Mouse (Mus musculus) lung, adult 2 months (tissue): ENCODE results near the gene 1700020L24Rik. TPM values are rescaled to one million over a fixed set of nuclear protein-coding genes. Genes with fewer than 3 reads are reported as not detected.
A peak's percentile ranks its signal among the peaks of the same experiment; 100 is the strongest.

Source experiments
- DNase-seq: peaks from one replicate; pipeline ENCODE4 v3.0.0; 2022
- H3K4me1 ChIP-seq: fragments of 200-500 bp; 2 replicates; pipeline ENCODE4 v1.6.1; 2011; ENCODE audit warnings: low read length; ENCODE audit not compliant: control insufficient read depth, insufficient read depth
- H3K4me3 ChIP-seq: fragments of 200-500 bp; replicated peaks from 2 replicates; pipeline ENCODE3; 2011; ENCODE audit warnings: low read depth, mild to moderate bottlenecking, control low read depth, low read length; ENCODE audit errors: extremely low read depth
- CTCF ChIP-seq: fragments of 200-500 bp; IDR thresholded peaks from 2 replicates; pipeline ENCODE4 v1.5.1; 2011; ENCODE audit warnings: mild to moderate bottlenecking, low read length, control low read depth; ENCODE audit not compliant: insufficient read depth
- POLR2A ChIP-seq: fragments of 200-500 bp; IDR thresholded peaks from 2 replicates; pipeline ENCODE4 v1.6.1; 2011; ENCODE audit warnings: low read depth, mild to moderate bottlenecking, control low read depth, low read length, borderline replicate concordance; ENCODE audit errors: extremely low read depth
- WGBS: fragments of 180-500 bp; shearing (Covaris S2); methylation state at CpG from one replicate; pipeline ENCODE4 v1.1.7; 2018; 5-methylcytosine and 5-hydroxymethylcytosine counted together
- polyA plus RNA-seq: library from polyadenylated mRNA; depleted of rRNA; stranded (reverse); fragments of >200 nt; gene quantifications from 2 replicates; pipeline ENCODE4 v1.2.3, GENCODE M21; 2012

The 1700020L24Rik gene
- polyA plus RNA-seq, 1 experiment: not detected

GRCm38 (mm10) chr11:83409792-83410291 lies 27.6 kb upstream of the 1700020L24Rik start:
- peaks cover 3% of the 10 kb centered on the region for H3K4me1 ChIP-seq
- no peak for DNase-seq
- WGBS: 3% methylated on average over 27 of the region's 40 CpGs
- H3K4me3 ChIP-seq: no peak overlapping the region
- TF ChIP-seq POLR2A (no peak), CTCF (no peak)

GRCm38 (mm10) chr11:83410510-83410909 lies 27.0 kb upstream of the 1700020L24Rik start:
- peaks cover 3% of the 10 kb centered on the region for H3K4me1 ChIP-seq
- no peak overlapping the region for H3K4me3 ChIP-seq
- TF ChIP-seq POLR2A (no peak), CTCF (no peak)
- WGBS: 75% methylated on average over 6 of the region's 6 CpGs
- no peak for DNase-seq

- TF ChIP-seq POLR2A: no peak
- TF ChIP-seq CTCF: no peak
- 5% methylated on average over 5 of the region's 5 CpGs for WGBS
- peak; percentile 45 for DNase-seq
- no peak overlapping the region for H3K4me3 ChIP-seq
- H3K4me1 ChIP-seq: no peaks in the 10 kb centered on the region; the same call in 1 of the 2 replicates
Measured at GRCm38 (mm10) chr11:83417080-83417479, 20.4 kb upstream of the 1700020L24Rik start.

- WGBS: 79% methylated on average over 7 of the region's 7 CpGs
- Histone ChIP-seq H3K4me1 (no peaks in the 10 kb centered on the region; the same call in 1 of the 2 replicates), H3K4me3 (no peak overlapping the region)
- TF ChIP-seq POLR2A (no peak), CTCF (no peak)
- no peak for DNase-seq
Measured at GRCm38 (mm10) chr11:83417708-83418107, 19.8 kb upstream of the 1700020L24Rik start.

- Histone ChIP-seq H3K4me1 (no peaks in the 10 kb centered on the region; the same call in 1 of the 2 replicates), H3K4me3 (no peak overlapping the region)
- WGBS: 9% methylated on average over 38 of the region's 38 CpGs
- TF ChIP-seq CTCF (no peak), POLR2A (no peak)
- no peak for DNase-seq
Measured at GRCm38 (mm10) chr11:83418566-83418965, 18.9 kb upstream of the 1700020L24Rik start.

GRCm38 (mm10) chr11:83420338-83420737 lies 17.1 kb upstream of the 1700020L24Rik start:
- TF ChIP-seq CTCF (peak; percentile 32; the same call in 1 of the 2 replicates), POLR2A (no peak)
- H3K4me3 ChIP-seq: no peak overlapping the region
- H3K4me1 ChIP-seq: no peaks in the 10 kb centered on the region; the same call in 1 of the 2 replicates
- 32% methylated on average over 4 of the region's 4 CpGs for WGBS
- no peak for DNase-seq

- H3K4me3 ChIP-seq: no peak overlapping the region
- DNase-seq: peak; percentile 60
- H3K4me1 ChIP-seq: no peaks in the 10 kb centered on the region; the same call in 1 of the 2 replicates
- TF ChIP-seq POLR2A (no peak), CTCF (no peak)
- WGBS: 2% methylated on average over 9 of the region's 9 CpGs
Measured at GRCm38 (mm10) chr11:83421305-83421704, 16.2 kb upstream of the 1700020L24Rik start.

GRCm38 (mm10) chr11:83424681-83425080 lies 12.8 kb upstream of the 1700020L24Rik start:
- no peak overlapping the region for H3K4me3 ChIP-seq
- 8% methylated on average over 8 of the region's 8 CpGs for WGBS
- DNase-seq: peak; percentile 64
- no peaks in the 10 kb centered on the region for H3K4me1 ChIP-seq
- no peak for TF ChIP-seq POLR2A
- TF ChIP-seq CTCF: peak; percentile 96

GRCm38 (mm10) chr11:83426964-83427363 lies 10.5 kb upstream of the 1700020L24Rik start:
- 14% methylated on average over 17 of the region's 17 CpGs for WGBS
- Histone ChIP-seq H3K4me3 (no peak overlapping the region), H3K4me1 (no peaks in the 10 kb centered on the region)
- TF ChIP-seq CTCF (no peak), POLR2A (no peak)
- DNase-seq: no peak

- 57% methylated on average over 5 of the region's 5 CpGs for WGBS
- no peak for TF ChIP-seq CTCF
- no peak for TF ChIP-seq POLR2A
- no peak within 1 kb of the TSS for H3K4me3 ChIP-seq
- DNase-seq: no peak
- H3K4me1 ChIP-seq: no peaks in the 10 kb centered on the region
Measured at GRCm38 (mm10) chr11:83429355-83429754, 8.1 kb upstream of the 1700020L24Rik start, which contains the start of gene Gas2l2. TSS of gene Gas2l2 (minus strand) at chr11:83429455.

GRCm38 (mm10) chr11:83432533-83432932 lies 4.9 kb upstream of the 1700020L24Rik start:
- WGBS: 81% methylated on average over 2 of the region's 2 CpGs
- Histone ChIP-seq H3K4me3 (no peak overlapping the region), H3K4me1 (no peaks in the 10 kb centered on the region)
- TF ChIP-seq POLR2A (no peak), CTCF (no peak)
- no peak for DNase-seq
